In genomic region chr9:61981876-61982275, GRCm38 (mm10) we compare ENCODE assay signal across 20 mouse cellular contexts.
"Had no signal": no experiment of that assay in that cellular context is flagged by ENCODE, and none has a peak within 500 bp of the region (broad histone marks: within the 10 kb centered on the region; RNA-seq: fewer than 3 reads in every experiment).

No protein-coding gene starts in this region.

- H3K27ac ChIP-seq: kidney, embryonic 15.5 days; limb, embryonic 12.5 days; limb, embryonic 15.5 days; liver, embryonic 13.5 days; neural tube, embryonic 12.5 days; neural tube, embryonic 15.5 days; stomach, postnatal 0 days had no signal

- H3K4me3 ChIP-seq: kidney, embryonic 15.5 days; limb, embryonic 12.5 days; limb, embryonic 15.5 days; liver, embryonic 13.5 days; neural tube, embryonic 12.5 days; neural tube, embryonic 15.5 days had no signal

- H3K4me1 ChIP-seq: kidney, embryonic 15.5 days; liver, embryonic 13.5 days; neural tube, embryonic 12.5 days had no signal

- DNase-seq: kidney, adult 8-10 months; kidney, postnatal 10 days; kidney, postnatal 36 days; layer of hippocampus, postnatal 36 days; left cerebral cortex, postnatal 4 days; liver, embryonic 13.5 days; lung, adult 2 months; lung, postnatal 14 days; lung, postnatal 4 days; midbrain, embryonic 14.5 days; right cerebral cortex, adult 18-20 months; right cerebral cortex, postnatal 14 days; right cerebral cortex, postnatal 4 days; thymus, postnatal 36 days had no signal
